Mouse (Mus musculus): ENCODE data around the gene Icam2. TPM values are rescaled to one million over a fixed set of nuclear protein-coding genes. Genes with fewer than 3 reads are reported as not detected.

Icam2 gene
- polyA plus RNA-seq, 1 experiment from 2014 or later: 14.2 TPM

DNA sequence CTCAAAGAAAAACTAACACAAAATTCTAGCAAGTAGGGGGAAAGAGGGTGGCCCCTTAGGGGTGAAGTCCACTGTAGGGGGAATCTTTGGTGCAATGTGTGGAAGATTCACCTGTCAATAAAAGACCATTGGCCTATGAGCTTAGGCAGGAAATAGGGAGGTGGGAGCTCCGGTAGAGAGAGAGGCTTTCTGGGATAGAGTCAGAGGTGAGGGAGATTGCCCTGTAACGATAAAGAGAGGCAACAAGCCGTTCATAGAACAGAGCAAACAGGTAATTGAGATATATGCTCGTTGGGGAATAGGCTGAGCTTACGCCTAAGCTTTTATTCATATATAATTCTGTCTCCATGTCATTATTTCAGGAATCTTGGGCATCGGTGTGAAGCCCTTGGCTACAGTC lies 855 bp downstream of the Icam2 start:
- Histone ChIP-seq H3K36me3 (no peaks in the 10 kb centered on the region), H3K4me1 (no peaks in the 10 kb centered on the region), H3K27me3 (no peaks in the 10 kb centered on the region), H3K4me2 (replicated peaks) (no peak overlapping the region), H3K27ac (no peak overlapping the region), H3K4me3 (no peak overlapping the region), H3K9ac (no peak overlapping the region), H3K9me3 (replicated peaks) (no peaks in the 10 kb centered on the region)
- whole genome bisulfite sequencing: 87% methylated on average over 6 of the region's 6 CpGs
- ATAC-seq (ENCODE audit: low FRiP score): no peak

DNA sequence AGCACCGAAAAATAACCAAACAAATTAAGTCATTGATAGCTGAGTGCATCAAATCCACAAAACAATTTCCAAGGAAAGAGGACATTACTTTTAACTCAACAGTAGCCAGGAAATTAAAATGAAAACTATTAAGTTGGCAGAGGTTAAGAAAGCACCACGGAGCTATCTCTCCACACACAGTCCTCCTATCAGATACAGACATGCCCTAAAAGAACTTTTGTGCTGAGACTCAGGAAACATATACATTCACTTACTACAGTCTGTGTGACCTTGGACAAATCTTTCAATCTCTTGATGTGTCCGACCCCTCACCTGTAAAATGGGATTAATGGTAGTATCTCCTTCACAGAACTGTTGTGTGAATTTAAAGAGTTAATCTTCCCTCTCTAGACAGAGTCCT lies 1.5 kb downstream of the Icam2 start:
- Histone ChIP-seq H3K27ac (no peak overlapping the region), H3K36me3 (no peaks in the 10 kb centered on the region), H3K9me3 (replicated peaks) (no peaks in the 10 kb centered on the region), H3K4me1 (no peaks in the 10 kb centered on the region), H3K4me2 (replicated peaks) (no peak overlapping the region), H3K9ac (no peak overlapping the region), H3K27me3 (no peaks in the 10 kb centered on the region), H3K4me3 (no peak overlapping the region)
- ATAC-seq (ENCODE audit: low FRiP score): no peak
- 91% methylated on average over 3 of the region's 3 CpGs for WGBS

DNA sequence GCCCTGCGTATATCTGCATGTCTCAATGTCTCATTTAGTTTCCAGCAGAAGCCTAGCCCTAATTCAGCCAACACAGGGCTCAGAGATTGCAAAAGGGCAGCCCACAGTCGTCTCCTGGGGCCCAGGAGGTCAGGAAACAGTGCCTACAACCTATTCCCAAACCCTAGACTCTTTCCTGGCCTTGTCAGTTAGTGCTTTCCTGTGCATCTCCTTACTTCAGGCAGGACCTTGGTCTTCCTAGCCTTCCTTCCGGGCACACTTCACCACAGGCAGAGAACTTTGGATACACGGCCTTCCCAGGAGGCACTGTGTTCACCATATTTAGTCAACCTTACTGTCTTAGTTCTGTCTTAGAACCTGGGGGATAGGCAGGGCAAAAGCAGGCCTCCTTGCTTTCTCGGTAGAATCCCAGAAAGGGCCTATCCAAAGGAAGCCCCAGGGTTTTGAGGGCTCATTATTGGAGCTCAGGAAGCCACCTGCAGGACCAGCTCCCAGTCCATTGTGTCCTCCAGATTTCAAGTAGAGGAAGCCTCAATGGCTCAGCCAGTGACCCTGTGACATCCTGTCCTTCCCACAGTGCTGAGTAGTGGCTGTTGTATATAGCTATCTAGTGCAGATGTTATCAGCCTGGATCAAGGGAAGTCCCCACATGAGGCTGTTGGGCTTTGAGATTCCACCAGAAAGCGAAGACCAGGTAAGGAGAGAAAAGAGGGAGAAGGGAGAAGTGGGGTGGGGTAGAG lies 4.7 kb downstream of the Icam2 start:
- no peaks in the 10 kb centered on the region for H3K27me3 ChIP-seq
- no peaks in the 10 kb centered on the region for H3K4me1 ChIP-seq
- 84% methylated on average over 6 of the region's 6 CpGs for WGBS
- no peak overlapping the region for H3K27ac ChIP-seq
- ATAC-seq (ENCODE audit: low FRiP score): no peak
- H3K4me2 ChIP-seq (replicated peaks): no peak overlapping the region
- H3K9me3 ChIP-seq (replicated peaks): no peaks in the 10 kb centered on the region
- H3K36me3 ChIP-seq: no peaks in the 10 kb centered on the region
- H3K9ac ChIP-seq: no peak overlapping the region
- no peak overlapping the region for H3K4me3 ChIP-seq

DNA sequence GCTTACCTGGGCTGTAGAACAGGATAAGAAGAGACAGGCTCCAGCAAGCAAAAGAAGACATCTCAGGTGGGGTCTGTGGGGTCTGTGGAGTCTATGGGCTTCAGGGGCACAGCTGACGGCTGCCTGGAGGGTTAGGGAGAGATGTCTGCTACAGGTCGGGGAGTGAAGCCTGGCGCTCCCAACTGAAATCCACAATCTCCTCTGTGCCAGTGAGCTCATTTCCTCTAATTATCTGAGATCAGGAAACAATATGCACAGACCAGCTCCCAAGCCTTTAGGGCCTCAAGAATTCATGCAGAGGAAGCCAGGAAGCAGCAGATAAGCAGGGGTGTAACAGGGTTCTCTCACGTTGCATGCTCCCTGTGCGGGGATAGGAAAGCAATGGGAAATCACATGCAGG lies 5.5 kb downstream of the Icam2 start:
- Histone ChIP-seq H3K36me3 (no peaks in the 10 kb centered on the region), H3K27ac (no peak overlapping the region), H3K4me2 (replicated peaks) (no peak overlapping the region), H3K4me1 (no peaks in the 10 kb centered on the region), H3K9me3 (replicated peaks) (no peaks in the 10 kb centered on the region), H3K9ac (no peak overlapping the region), H3K4me3 (no peak overlapping the region), H3K27me3 (no peaks in the 10 kb centered on the region)
- no peak for ATAC-seq (ENCODE audit: low FRiP score)
- WGBS: 80% methylated on average over 5 of the region's 5 CpGs

DNA sequence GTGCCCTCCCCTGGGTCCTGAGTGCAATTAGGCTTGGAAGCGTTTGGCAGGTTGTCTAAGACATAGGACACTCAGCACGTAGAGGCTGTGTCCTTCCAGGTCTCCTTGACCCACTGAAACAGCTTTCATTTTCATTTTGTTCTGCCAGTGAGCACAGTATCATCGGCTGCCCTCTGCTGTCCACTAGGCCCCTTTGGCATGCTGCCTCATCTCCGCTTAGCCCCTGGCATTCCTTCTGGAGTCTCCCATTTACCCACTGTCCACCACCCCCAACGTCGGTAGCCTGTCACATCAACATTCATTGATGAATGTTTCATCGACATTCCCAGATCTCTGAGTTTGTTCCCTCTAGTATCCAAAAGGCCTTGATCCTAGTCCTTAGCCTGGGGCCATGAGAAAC lies 6.0 kb downstream of the Icam2 start:
- no peaks in the 10 kb centered on the region for H3K27me3 ChIP-seq
- H3K4me3 ChIP-seq: no peak overlapping the region
- no peaks in the 10 kb centered on the region for H3K4me1 ChIP-seq
- 83% methylated on average over 7 of the region's 7 CpGs for WGBS
- no peak overlapping the region; the same call in 1 of the 2 replicates for H3K27ac ChIP-seq
- no peaks in the 10 kb centered on the region for H3K36me3 ChIP-seq
- no peak overlapping the region for H3K4me2 ChIP-seq (replicated peaks)
- no peak overlapping the region for H3K9ac ChIP-seq
- no peaks in the 10 kb centered on the region for H3K9me3 ChIP-seq (replicated peaks)
- no peak for ATAC-seq (ENCODE audit: low FRiP score)

DNA sequence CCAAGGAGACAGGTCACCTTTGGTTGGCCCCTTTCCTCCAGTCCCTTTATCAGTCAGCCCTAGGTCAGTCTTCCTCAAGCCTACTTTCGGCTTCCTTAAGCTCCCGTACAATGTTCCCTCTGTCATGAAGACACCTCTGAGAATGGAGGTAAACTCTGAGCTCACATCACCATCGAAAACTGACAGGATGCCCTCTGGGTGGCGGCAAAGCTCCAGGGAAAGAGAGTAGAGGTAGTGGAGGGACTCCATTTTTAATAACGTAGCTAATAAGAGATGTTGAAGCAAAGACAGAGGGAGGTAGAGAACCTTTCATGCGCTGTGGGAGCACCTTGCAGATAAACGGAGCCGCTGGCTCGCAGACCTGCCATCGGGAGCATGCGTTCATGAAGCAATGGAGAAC lies 6.9 kb downstream of the Icam2 start:
- no peak overlapping the region for H3K4me3 ChIP-seq
- no peaks in the 10 kb centered on the region for H3K4me1 ChIP-seq
- WGBS: 84% methylated on average over 11 of the region's 11 CpGs
- H3K36me3 ChIP-seq: no peaks in the 10 kb centered on the region
- no peak overlapping the region for H3K9ac ChIP-seq
- H3K27ac ChIP-seq: no peak overlapping the region
- H3K9me3 ChIP-seq (replicated peaks): no peaks in the 10 kb centered on the region
- H3K4me2 ChIP-seq (replicated peaks): no peak overlapping the region
- H3K27me3 ChIP-seq: no peaks in the 10 kb centered on the region
- no peak for ATAC-seq (ENCODE audit: low FRiP score)

DNA sequence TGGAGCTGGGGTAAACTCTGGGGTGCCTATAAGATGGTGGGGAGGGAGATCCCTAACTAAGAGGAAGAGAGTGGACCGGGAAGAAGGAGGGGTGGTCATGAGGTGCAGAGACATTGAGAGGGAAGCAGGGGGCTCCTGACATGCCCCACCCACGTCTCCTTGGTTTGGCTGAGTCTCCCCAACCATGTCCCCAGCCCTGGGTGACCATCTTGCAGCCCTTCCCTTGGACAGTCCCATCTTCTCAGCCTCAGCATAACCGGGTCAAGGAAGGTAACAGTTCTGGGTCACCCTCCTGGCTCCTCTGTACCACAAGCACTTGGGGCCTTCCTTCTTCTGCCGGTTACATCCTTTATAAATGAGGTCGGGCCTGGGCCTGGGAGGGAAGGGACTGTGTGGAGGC lies 12.9 kb downstream of the Icam2 start:
- Histone ChIP-seq H3K36me3 (no peaks in the 10 kb centered on the region), H3K27ac (no peak overlapping the region), H3K9me3 (replicated peaks) (no peaks in the 10 kb centered on the region), H3K4me3 (no peak overlapping the region), H3K9ac (no peak overlapping the region), H3K27me3 (no peaks in the 10 kb centered on the region), H3K4me2 (replicated peaks) (no peak overlapping the region), H3K4me1 (peaks cover 8% of the 10 kb centered on the region)
- 85% methylated on average over 5 of the region's 5 CpGs for WGBS
- ATAC-seq (ENCODE audit: low FRiP score): no peak

DNA sequence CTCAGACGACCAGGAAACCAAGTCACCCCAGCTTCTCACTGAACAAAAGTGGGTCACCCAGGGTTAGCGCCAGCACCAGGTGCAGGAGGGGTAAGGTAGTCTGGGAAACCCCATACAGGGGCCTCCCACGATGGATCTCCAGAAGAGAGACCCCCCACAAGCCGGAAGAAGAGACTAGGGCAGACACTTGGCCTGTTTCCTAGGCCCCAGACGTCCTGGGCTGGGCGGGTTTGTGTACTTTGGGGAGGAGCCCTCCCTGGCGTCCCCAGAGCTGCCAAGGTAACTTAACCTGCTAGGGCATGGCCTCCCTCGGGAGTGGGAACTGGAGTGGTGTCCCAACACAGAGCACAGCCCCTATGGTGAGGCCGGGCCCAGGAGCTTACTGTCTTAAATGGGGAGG lies 13.3 kb downstream of the Icam2 start:
- no peak overlapping the region for H3K9ac ChIP-seq
- 61% methylated on average over 9 of the region's 9 CpGs for WGBS
- H3K27ac ChIP-seq: no peak overlapping the region
- no peaks in the 10 kb centered on the region for H3K9me3 ChIP-seq (replicated peaks)
- no peak overlapping the region for H3K4me2 ChIP-seq (replicated peaks)
- peaks cover 8% of the 10 kb centered on the region for H3K4me1 ChIP-seq
- H3K4me3 ChIP-seq: no peak overlapping the region
- no peaks in the 10 kb centered on the region for H3K36me3 ChIP-seq
- H3K27me3 ChIP-seq: no peaks in the 10 kb centered on the region
- no peak for ATAC-seq (ENCODE audit: low FRiP score)

DNA sequence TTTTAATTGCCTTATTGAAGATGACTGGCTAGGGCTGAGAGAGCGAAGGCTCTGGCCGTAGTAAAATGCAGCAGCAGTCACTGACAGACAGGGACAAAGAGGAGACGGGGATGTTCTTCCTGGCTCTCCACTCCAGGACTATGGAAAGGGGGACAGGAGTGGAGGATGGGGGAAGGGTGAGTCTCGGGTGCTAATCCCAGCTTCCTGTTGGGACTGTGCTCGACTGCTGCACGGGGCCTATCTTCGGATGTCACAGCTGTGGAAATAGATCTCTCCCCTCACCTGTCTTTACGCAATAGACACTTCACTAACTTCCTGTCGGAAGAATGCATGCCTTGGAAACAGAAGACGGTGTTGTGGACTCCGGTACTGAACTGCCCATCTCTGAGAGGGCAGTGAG lies 13.9 kb downstream of the Icam2 start:
- Histone ChIP-seq H3K27ac (no peak overlapping the region), H3K4me3 (no peak overlapping the region), H3K4me1 (peaks cover 8% of the 10 kb centered on the region), H3K9ac (no peak overlapping the region), H3K4me2 (replicated peaks) (no peak overlapping the region), H3K9me3 (replicated peaks) (no peaks in the 10 kb centered on the region), H3K36me3 (no peaks in the 10 kb centered on the region), H3K27me3 (no peaks in the 10 kb centered on the region)
- 68% methylated on average over 11 of the region's 11 CpGs for WGBS
- ATAC-seq (ENCODE audit: low FRiP score): no peak

DNA sequence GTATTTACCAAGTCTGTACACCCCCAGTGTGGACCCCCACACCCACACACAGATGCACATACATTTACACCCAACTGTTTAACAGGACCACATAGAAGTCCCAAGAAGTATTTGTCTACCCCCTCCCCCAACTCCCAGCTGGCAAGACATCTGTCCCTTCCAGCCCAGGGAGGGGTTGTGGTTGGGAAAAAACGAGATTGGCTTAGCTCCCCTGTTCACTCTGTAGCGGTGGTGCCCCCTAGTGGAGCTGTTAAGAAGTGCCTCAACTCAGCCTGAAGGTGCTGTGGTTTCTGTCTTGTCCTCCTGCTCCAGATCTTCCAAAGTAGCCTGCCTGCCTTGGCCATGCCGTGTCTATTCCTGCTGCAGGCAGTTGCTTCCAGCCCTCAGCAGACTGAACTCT lies 21.6 kb downstream of the Icam2 start:
- Histone ChIP-seq H3K9ac (no peak overlapping the region), H3K4me2 (replicated peaks) (no peak overlapping the region), H3K27me3 (no peaks in the 10 kb centered on the region), H3K9me3 (replicated peaks) (peaks cover 5% of the 10 kb centered on the region), H3K36me3 (no peaks in the 10 kb centered on the region), H3K4me1 (peaks cover 12% of the 10 kb centered on the region), H3K4me3 (no peak overlapping the region), H3K27ac (no peak overlapping the region)
- ATAC-seq (ENCODE audit: low FRiP score): no peak
- 17% methylated on average over 3 of the region's 3 CpGs for WGBS

DNA sequence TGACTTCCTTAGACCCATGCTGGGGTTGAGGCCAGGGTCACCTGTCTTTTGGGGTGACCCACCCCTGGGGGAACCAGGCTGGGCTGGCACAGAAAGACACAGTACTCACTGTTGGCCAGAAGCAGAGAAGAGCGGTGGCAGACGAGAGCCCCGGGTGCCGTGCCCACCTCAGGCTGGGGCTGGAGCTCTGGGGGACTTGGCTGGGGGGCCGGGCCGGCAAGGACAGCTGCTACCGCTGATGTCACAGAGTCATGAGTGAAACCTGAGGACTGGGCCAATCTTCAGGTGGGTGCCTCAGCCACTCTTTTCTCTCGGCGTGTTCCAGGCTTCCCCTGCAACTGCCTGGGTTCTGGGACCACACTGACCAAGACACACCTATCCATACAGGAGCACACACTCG lies 22.5 kb downstream of the Icam2 start, which contains the start of gene Prr29:
TSS of gene Prr29 (plus strand) at position 107 of the 400 bp plus-strand sequence.
- no peak for ATAC-seq (ENCODE audit: low FRiP score)
- no peak within 1 kb of the TSS for H3K4me2 ChIP-seq (replicated peaks)
- no peaks in the 10 kb centered on the region for H3K36me3 ChIP-seq
- no peaks in the 10 kb centered on the region for H3K27me3 ChIP-seq
- peaks cover 5% of the 10 kb centered on the region for H3K9me3 ChIP-seq (replicated peaks)
- H3K4me3 ChIP-seq: no peak within 1 kb of the TSS
- peaks cover 12% of the 10 kb centered on the region for H3K4me1 ChIP-seq
- H3K9ac ChIP-seq: no peak within 1 kb of the TSS
- WGBS: 40% methylated on average over 10 of the region's 10 CpGs
- no peak within 1 kb of the TSS for H3K27ac ChIP-seq

DNA sequence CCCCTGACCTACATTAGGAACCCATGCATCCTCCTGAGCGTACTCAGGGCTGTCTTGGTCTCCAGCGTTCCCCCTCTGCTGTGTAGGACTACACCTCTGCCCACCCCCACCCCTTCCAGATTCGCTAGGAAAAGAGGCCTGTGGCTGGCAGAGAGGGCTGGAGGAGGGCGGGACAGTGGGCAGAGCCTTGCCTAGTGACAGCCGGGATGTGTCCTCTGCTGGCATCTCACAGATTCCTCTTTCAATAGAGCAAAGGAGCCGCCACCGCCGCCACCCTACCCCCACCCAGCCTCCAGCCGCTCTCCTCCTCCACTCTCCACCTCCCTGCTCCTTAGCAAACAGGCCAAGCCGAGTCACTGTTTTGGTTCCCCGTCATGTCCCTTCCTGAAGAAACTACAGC lies 23.2 kb downstream of the Icam2 start:
- Histone ChIP-seq H3K9me3 (replicated peaks) (peaks cover 5% of the 10 kb centered on the region), H3K4me1 (peaks cover 12% of the 10 kb centered on the region), H3K4me2 (replicated peaks) (no peak overlapping the region), H3K36me3 (no peaks in the 10 kb centered on the region), H3K27ac (no peak overlapping the region), H3K27me3 (no peaks in the 10 kb centered on the region), H3K9ac (no peak overlapping the region), H3K4me3 (no peak overlapping the region)
- WGBS: 4% methylated on average over 11 of the region's 11 CpGs
- ATAC-seq (ENCODE audit: low FRiP score): peak; percentile 66

DNA sequence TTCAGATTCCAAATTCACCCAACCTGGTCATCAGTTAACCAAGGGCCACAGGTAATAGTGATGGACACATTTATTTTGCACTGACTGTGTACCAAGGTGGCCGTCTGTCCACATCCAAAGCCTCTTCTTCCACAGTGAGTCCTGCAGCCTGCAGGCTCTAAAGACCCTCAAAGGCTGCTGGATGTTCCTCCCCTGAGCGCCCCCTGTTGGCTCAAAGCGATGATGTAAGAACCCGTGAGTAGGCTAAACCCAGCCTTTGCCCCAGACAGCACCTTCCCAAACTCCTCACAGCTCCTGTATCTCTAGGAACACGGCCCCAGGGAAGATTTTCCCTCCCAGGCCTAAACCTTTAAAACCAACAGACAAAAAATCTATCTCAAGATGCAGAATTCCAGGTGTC lies 28.5 kb downstream of the Icam2 start:
- Histone ChIP-seq H3K4me3 (no peak overlapping the region), H3K4me2 (replicated peaks) (no peak overlapping the region), H3K36me3 (no peaks in the 10 kb centered on the region), H3K9me3 (replicated peaks) (no peaks in the 10 kb centered on the region), H3K27ac (no peak overlapping the region), H3K27me3 (no peaks in the 10 kb centered on the region), H3K9ac (no peak overlapping the region), H3K4me1 (no peaks in the 10 kb centered on the region)
- no peak for ATAC-seq (ENCODE audit: low FRiP score)
- WGBS: 26% methylated on average over 5 of the region's 5 CpGs
